Mouse (Mus musculus): ENCODE results near the gene Nsun3. TPM values are rescaled to one million over a fixed set of nuclear protein-coding genes. Genes with fewer than 3 reads are reported as not detected.
A peak's percentile ranks its signal among the peaks of the same experiment; 100 is the strongest.

The Nsun3 gene
- polyA plus RNA-seq, 2 experiments: 3.8 to 5.2 TPM

- Histone ChIP-seq H3K4me2 (ENCODE audit: low read depth) (no peak overlapping the region), H3K9me3 (ENCODE audit: control insufficient read depth, low read length) (no peaks in the 10 kb centered on the region), H3K9ac (replicated peaks) (no peak overlapping the region), H3K27ac (no peak overlapping the region), H3K36me3 (replicated peaks; ENCODE audit: control insufficient read depth, insufficient read depth, low read depth) (no peaks in the 10 kb centered on the region), H3K4me3 (ENCODE audit: insufficient read depth in 1 of 2, low read depth in 2 of 2, low read length in 2 of 2) (no peak overlapping the region), H3K4me1 (replicated peaks; ENCODE audit: control insufficient read depth in 2 of 2, insufficient read depth in 2 of 2, low read length in 1 of 2) (peaks cover 0 to 3% of the 10 kb centered on the region in 2 experiments; a peak in 1 of 4 replicates), H3K27me3 (ENCODE audit: control insufficient read depth, insufficient read depth, low read length) (no peaks in the 10 kb centered on the region)
- DNase-seq (ENCODE audit: low read depth in 3 of 3, low spot score in 3 of 3): no peak
- ATAC-seq (ENCODE audit: insufficient read depth): no peak
- TF ChIP-seq CTCF (IDR thresholded peaks at IDR 0.05; ENCODE audit: low read depth): no peak
- TF ChIP-seq EP300 (IDR thresholded peaks at IDR 0.05; ENCODE audit: low read depth): no peak
- WGBS (ENCODE audit: insufficient replicate concordance): 41% methylated on average over 1 of the region's 1 CpGs
These were observed 10.0 kb upstream of the Nsun3 start for GRCm38 (mm10) chr16:62796608-62797007.

DNA sequence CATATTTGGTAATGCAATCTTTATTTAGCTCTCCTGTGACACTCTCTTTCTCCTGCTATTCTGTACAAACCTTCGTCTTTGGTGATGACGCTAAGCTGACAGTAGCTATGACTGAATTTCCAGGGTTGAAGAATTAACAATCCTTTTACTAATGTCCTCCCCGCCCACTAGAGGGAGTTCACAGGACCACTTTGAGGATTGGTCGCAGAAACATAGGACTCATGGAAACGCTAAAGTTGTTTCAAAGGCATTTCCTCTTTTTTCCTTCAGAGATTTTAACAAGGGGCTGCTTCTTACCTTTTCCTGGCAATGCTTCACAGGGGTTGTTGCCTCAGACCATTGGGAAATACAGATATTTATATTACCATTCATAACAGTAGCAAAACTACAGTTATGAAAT lies 4.4 kb downstream of the Nsun3 start:
- TF ChIP-seq EP300 (IDR thresholded peaks at IDR 0.05; ENCODE audit: low read depth): no peak
- TF ChIP-seq CTCF (IDR thresholded peaks at IDR 0.05; ENCODE audit: low read depth): peak; percentile 38; the same call in 1 of the 2 replicates
- peaks cover 7 to 12% of the 10 kb centered on the region in 2 experiments; a peak in 3 of 4 replicates for H3K4me1 ChIP-seq (replicated peaks; ENCODE audit: control insufficient read depth in 2 of 2, insufficient read depth in 2 of 2, low read length in 1 of 2)
- no peak overlapping the region for H3K4me2 ChIP-seq (ENCODE audit: low read depth)
- no peak for ATAC-seq (ENCODE audit: insufficient read depth)
- no peak for DNase-seq (ENCODE audit: low read depth in 3 of 3, low spot score in 3 of 3)
- no peak overlapping the region for H3K9ac ChIP-seq (replicated peaks)
- WGBS (ENCODE audit: insufficient replicate concordance): 36% methylated on average over 5 of the region's 5 CpGs
- no peaks in the 10 kb centered on the region for H3K9me3 ChIP-seq (ENCODE audit: control insufficient read depth, low read length)
- no peaks in the 10 kb centered on the region for H3K36me3 ChIP-seq (replicated peaks; ENCODE audit: control insufficient read depth, insufficient read depth, low read depth)
- no peak overlapping the region for H3K4me3 ChIP-seq (ENCODE audit: insufficient read depth in 1 of 2, low read depth in 2 of 2, low read length in 2 of 2)
- no peak overlapping the region for H3K27ac ChIP-seq
- no peaks in the 10 kb centered on the region for H3K27me3 ChIP-seq (ENCODE audit: control insufficient read depth, insufficient read depth, low read length)

DNA sequence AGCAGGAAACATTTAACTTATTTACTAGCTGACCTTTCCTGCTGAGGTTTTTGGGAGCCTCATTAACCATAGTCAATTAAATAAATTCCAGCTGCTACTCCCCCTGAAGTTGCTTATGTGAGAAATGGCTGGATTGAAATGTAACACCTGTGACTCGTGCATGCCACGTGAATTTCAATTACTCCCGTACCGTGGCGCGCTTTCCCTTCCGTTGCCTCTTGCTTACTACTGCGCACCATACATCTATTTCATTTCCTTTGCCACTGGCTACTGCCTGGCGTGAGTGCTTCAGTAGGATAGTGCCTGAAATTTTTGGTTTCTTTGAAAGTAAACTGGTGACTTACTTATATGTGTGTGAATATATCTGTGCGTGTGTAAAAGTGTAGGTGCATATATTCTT lies 8.3 kb downstream of the Nsun3 start:
- WGBS (ENCODE audit: insufficient replicate concordance): 88% methylated on average over 10 of the region's 10 CpGs

DNA sequence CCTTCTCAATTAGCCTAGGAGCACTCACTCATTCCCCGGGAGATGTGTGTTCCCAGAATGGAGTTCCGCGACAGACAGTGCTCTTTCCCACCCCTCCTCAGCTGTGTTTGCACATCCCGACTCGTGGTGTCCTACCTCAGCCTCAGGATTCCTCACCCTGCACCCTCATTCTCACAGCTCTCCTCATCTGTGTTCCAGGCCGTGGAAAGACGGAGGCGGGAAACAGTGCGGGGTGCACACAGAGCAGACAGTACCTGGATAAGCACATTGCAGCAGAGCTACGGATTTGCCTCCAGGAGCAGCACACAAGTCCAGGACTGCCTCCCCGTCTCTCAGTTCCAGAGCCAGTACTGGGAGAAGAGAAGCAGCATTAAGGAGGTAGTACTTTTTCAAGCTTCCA lies 10.6 kb downstream of the Nsun3 start:
- Histone ChIP-seq H3K9ac (replicated peaks) (no peak overlapping the region), H3K4me2 (ENCODE audit: low read depth) (no peak overlapping the region), H3K36me3 (replicated peaks; ENCODE audit: control insufficient read depth, insufficient read depth, low read depth) (no peaks in the 10 kb centered on the region), H3K4me1 (replicated peaks; ENCODE audit: control insufficient read depth in 2 of 2, insufficient read depth in 2 of 2, low read length in 1 of 2) (no peaks in the 10 kb centered on the region), H3K27ac (no peak overlapping the region), H3K27me3 (ENCODE audit: control insufficient read depth, insufficient read depth, low read length) (no peaks in the 10 kb centered on the region), H3K4me3 (ENCODE audit: insufficient read depth in 1 of 2, low read depth in 2 of 2, low read length in 2 of 2) (no peak overlapping the region), H3K9me3 (ENCODE audit: control insufficient read depth, low read length) (no peaks in the 10 kb centered on the region)
- no peak for TF ChIP-seq CTCF (IDR thresholded peaks at IDR 0.05; ENCODE audit: low read depth)
- TF ChIP-seq EP300 (IDR thresholded peaks at IDR 0.05; ENCODE audit: low read depth): no peak
- WGBS (ENCODE audit: insufficient replicate concordance): 80% methylated on average over 11 of the region's 11 CpGs
- ATAC-seq (ENCODE audit: insufficient read depth) (no peak), DNase-seq (ENCODE audit: low read depth in 3 of 3, low spot score in 3 of 3) (no peak)

More for the DNA sequence above, 8.3 kb downstream of the Nsun3 start:
- Histone ChIP-seq H3K9ac (replicated peaks) (no peak overlapping the region), H3K4me3 (ENCODE audit: insufficient read depth in 1 of 2, low read depth in 2 of 2, low read length in 2 of 2) (no peak overlapping the region), H3K36me3 (replicated peaks; ENCODE audit: control insufficient read depth, insufficient read depth, low read depth) (no peaks in the 10 kb centered on the region), H3K27me3 (ENCODE audit: control insufficient read depth, insufficient read depth, low read length) (no peaks in the 10 kb centered on the region), H3K27ac (no peak overlapping the region), H3K9me3 (ENCODE audit: control insufficient read depth, low read length) (no peaks in the 10 kb centered on the region), H3K4me2 (ENCODE audit: low read depth) (no peak overlapping the region), H3K4me1 (replicated peaks; ENCODE audit: control insufficient read depth in 2 of 2, insufficient read depth in 2 of 2, low read length in 1 of 2) (no peaks in the 10 kb centered on the region)
- ATAC-seq (ENCODE audit: insufficient read depth): no peak
- TF ChIP-seq EP300 (IDR thresholded peaks at IDR 0.05; ENCODE audit: low read depth) (no peak), CTCF (IDR thresholded peaks at IDR 0.05; ENCODE audit: low read depth) (no peak)
- no peak for DNase-seq (ENCODE audit: low read depth in 3 of 3, low spot score in 3 of 3)

GRCm38 (mm10) chr16:62773462-62773861 lies 13.2 kb downstream of the Nsun3 start:
- TF ChIP-seq CTCF (IDR thresholded peaks at IDR 0.05; ENCODE audit: low read depth) (no peak), EP300 (IDR thresholded peaks at IDR 0.05; ENCODE audit: low read depth) (no peak)
- no peaks in the 10 kb centered on the region for H3K9me3 ChIP-seq (ENCODE audit: control insufficient read depth, low read length)
- no peaks in the 10 kb centered on the region for H3K36me3 ChIP-seq (replicated peaks; ENCODE audit: control insufficient read depth, insufficient read depth, low read depth)
- H3K4me2 ChIP-seq (ENCODE audit: low read depth): no peak overlapping the region
- H3K4me1 ChIP-seq (replicated peaks; ENCODE audit: control insufficient read depth in 2 of 2, insufficient read depth in 2 of 2, low read length in 1 of 2): no peaks in the 10 kb centered on the region
- no peak for DNase-seq (ENCODE audit: low read depth in 3 of 3, low spot score in 3 of 3)
- no peaks in the 10 kb centered on the region for H3K27me3 ChIP-seq (ENCODE audit: control insufficient read depth, insufficient read depth, low read length)
- H3K27ac ChIP-seq: no peak overlapping the region
- WGBS (ENCODE audit: insufficient replicate concordance): 79% methylated on average over 4 of the region's 4 CpGs
- no peak overlapping the region for H3K9ac ChIP-seq (replicated peaks)
- ATAC-seq (ENCODE audit: insufficient read depth): no peak
- no peak overlapping the region for H3K4me3 ChIP-seq (ENCODE audit: insufficient read depth in 1 of 2, low read depth in 2 of 2, low read length in 2 of 2)
